Mouse (Mus musculus): ENCODE measurements around the gene Lztr1.

- TF ChIP-seq CTCF (IDR thresholded peaks at IDR 0.05; ENCODE audit: low read depth) (no peak), EP300 (optimal IDR thresholded peaks at IDR 0.05) (no peak)
Observed at GRCm38 (mm10) chr16:17472498-17472897, 36.0 kb upstream of the Lztr1 start.

All from stomach, postnatal 0 days (tissue).